Mouse (Mus musculus) kidney, embryonic 15.5 days (tissue): ENCODE measurements at regions not wholly inside any gene's neighbourhood (a gene's known extent, or its start where the extent isn't known, plus 50 kb on each side); places are given as distances from the start of the nearest gene placed in this dataset.
A peak's percentile ranks its signal among the peaks of the same experiment; 100 is the strongest.
"Not testable (repeated sequence)": the region's sequence is repeated elsewhere in the genome, so short reads cannot be mapped to it uniquely, and the experiment has no call there.

Experiments
- ATAC-seq: fragments of 200-750 bp; cut with Nextera tagmentation; replicated peaks from 2 replicates; pipeline ENCODE4 v1.8.0; 2017; ENCODE audit warnings: moderate TSS enrichment; ENCODE audit not compliant: low FRiP score
- H3K27ac ChIP-seq: fragments of 300-500 bp; sonication (generic); 2 replicates; pipeline ENCODE4 v1.5.1; 2015; ENCODE audit warnings: mild to moderate bottlenecking, inconsistent platforms
- H3K27me3 ChIP-seq: fragments of 300-500 bp; sonication (generic); 2 replicates; pipeline ENCODE4 v1.6.1; 2015; ENCODE audit warnings: inconsistent platforms
- H3K36me3 ChIP-seq: fragments of 300-500 bp; sonication (generic); 2 replicates; pipeline ENCODE4 v1.6.1; 2015; ENCODE audit warnings: inconsistent platforms
- H3K4me1 ChIP-seq: fragments of 300-500 bp; sonication (generic); 2 replicates; pipeline ENCODE4 v1.6.1; 2015; ENCODE audit warnings: inconsistent platforms
- H3K4me2 ChIP-seq: fragments of 300-500 bp; sonication (generic); 2 replicates; pipeline ENCODE4 v1.6.1; 2015; ENCODE audit warnings: moderate library complexity, mild to moderate bottlenecking, inconsistent platforms
- H3K4me3 ChIP-seq: fragments of 300-500 bp; sonication (generic); replicated peaks from 2 replicates; pipeline ENCODE4 v1.5.1; 2015; ENCODE audit warnings: mild to moderate bottlenecking, inconsistent platforms
- H3K9ac ChIP-seq: fragments of 300-500 bp; sonication (generic); 2 replicates; pipeline ENCODE4 v1.6.1; 2015; ENCODE audit warnings: mild to moderate bottlenecking, inconsistent platforms
- H3K9me3 ChIP-seq: fragments of 300-500 bp; sonication (generic); replicated peaks from 2 replicates; pipeline ENCODE4 v1.6.1; 2016; ENCODE audit warnings: inconsistent platforms
- WGBS: fragments of 180-500 bp; shearing (Covaris S2); methylation state at CpG from one replicate; pipeline ENCODE4 v1.1.7; 2015; ENCODE audit warnings: mixed read lengths; 5-methylcytosine and 5-hydroxymethylcytosine counted together

DNA sequence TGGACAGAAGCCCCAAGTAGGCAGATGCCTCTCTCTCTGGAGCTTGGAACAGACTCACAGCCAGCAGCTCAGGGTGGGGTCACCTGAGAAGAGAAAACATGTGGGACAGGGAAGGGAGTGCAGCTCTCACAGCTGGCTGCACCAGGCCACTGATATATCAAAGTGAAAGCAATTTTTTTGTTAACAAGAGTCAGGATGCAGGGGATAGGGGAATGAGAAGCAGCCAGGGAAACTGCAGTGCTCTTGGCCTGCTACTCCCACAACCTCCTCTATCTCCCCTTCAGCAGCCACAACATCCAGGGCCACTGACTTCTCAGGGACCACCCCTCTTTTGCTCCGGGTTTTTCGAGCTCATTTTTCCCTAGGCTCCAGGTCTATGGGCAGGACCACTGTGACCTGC, 117.5 kb upstream of the Gm11146 start:
- peak; percentile 74; the same call in 1 of the 2 replicates for ATAC-seq
- H3K9ac ChIP-seq: no peak overlapping the region
- H3K27ac ChIP-seq: no peak overlapping the region
- H3K36me3 ChIP-seq: no peaks in the 10 kb centered on the region
- H3K4me2 ChIP-seq: no peak overlapping the region
- no peaks in the 10 kb centered on the region for H3K27me3 ChIP-seq
- H3K9me3 ChIP-seq: peaks cover 7% of the 10 kb centered on the region
- H3K4me3 ChIP-seq: no peak overlapping the region
- H3K4me1 ChIP-seq: no peaks in the 10 kb centered on the region
- WGBS: 33% methylated on average over 2 of the region's 2 CpGs

GRCm38 (mm10) chr16:77717766-77718165, 115.9 kb upstream of the Gm11146 start:
- H3K27ac ChIP-seq, H3K4me3 ChIP-seq, H3K27me3 ChIP-seq, H3K4me1 ChIP-seq, H3K9me3 ChIP-seq, H3K4me2 ChIP-seq, H3K36me3 ChIP-seq, H3K9ac ChIP-seq, ATAC-seq: not testable (repeated sequence)
- 94% methylated on average over 3 of the region's 3 CpGs for WGBS

GRCm38 (mm10) chr16:77704726-77705125, 102.8 kb upstream of the Gm11146 start:
- no peak overlapping the region for H3K9ac ChIP-seq
- H3K4me1 ChIP-seq: no peaks in the 10 kb centered on the region
- H3K4me2 ChIP-seq: no peak overlapping the region
- H3K4me3 ChIP-seq: no peak overlapping the region
- H3K27ac ChIP-seq: no peak overlapping the region
- no peak for ATAC-seq
- no peaks in the 10 kb centered on the region for H3K9me3 ChIP-seq
- H3K36me3 ChIP-seq: no peaks in the 10 kb centered on the region
- H3K27me3 ChIP-seq: no peaks in the 10 kb centered on the region
- WGBS: 79% methylated on average over 6 of the region's 6 CpGs

DNA sequence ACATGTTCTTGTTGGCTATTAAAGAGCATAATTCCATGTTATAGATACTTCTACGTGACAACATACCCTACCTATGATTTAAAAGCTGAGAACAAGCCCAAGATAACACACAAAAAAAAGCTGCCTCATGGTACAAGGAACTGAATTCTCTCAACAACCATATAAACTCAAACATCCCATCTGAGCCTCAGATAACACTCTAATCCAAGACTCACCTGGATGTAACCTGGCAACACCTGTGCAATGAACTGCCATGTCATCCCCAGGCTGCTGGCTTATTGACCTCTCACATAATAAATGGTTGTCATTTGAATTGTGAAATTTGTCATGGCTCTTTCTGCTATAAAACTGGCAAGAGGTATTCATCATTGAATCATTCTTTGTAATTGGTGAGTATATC, 93.5 kb upstream of the Gm11146 start:
- 81% methylated on average over 1 of the region's 1 CpGs for WGBS
- H3K4me1 ChIP-seq: no peaks in the 10 kb centered on the region
- no peak overlapping the region for H3K9ac ChIP-seq

GRCm38 (mm10) chr16:77687056-77687839, 85.4 kb upstream of the Gm11146 start:
- 89% methylated on average over 4 of the region's 4 CpGs for WGBS
- no peaks in the 10 kb centered on the region for H3K27me3 ChIP-seq
- no peak overlapping the region for H3K4me2 ChIP-seq
- no peaks in the 10 kb centered on the region for H3K36me3 ChIP-seq
- H3K27ac ChIP-seq: no peak overlapping the region
- H3K9me3 ChIP-seq: no peaks in the 10 kb centered on the region
- ATAC-seq: no peak
- no peak overlapping the region for H3K4me3 ChIP-seq
- H3K4me1 ChIP-seq: no peaks in the 10 kb centered on the region
- H3K9ac ChIP-seq: no peak overlapping the region

More for the DNA sequence above, 93.5 kb upstream of the Gm11146 start:
- H3K27me3 ChIP-seq: no peaks in the 10 kb centered on the region
- no peak overlapping the region for H3K4me2 ChIP-seq
- H3K36me3 ChIP-seq: no peaks in the 10 kb centered on the region
- no peak overlapping the region for H3K4me3 ChIP-seq
- ATAC-seq: no peak
- H3K27ac ChIP-seq: no peak overlapping the region
- no peaks in the 10 kb centered on the region for H3K9me3 ChIP-seq

DNA sequence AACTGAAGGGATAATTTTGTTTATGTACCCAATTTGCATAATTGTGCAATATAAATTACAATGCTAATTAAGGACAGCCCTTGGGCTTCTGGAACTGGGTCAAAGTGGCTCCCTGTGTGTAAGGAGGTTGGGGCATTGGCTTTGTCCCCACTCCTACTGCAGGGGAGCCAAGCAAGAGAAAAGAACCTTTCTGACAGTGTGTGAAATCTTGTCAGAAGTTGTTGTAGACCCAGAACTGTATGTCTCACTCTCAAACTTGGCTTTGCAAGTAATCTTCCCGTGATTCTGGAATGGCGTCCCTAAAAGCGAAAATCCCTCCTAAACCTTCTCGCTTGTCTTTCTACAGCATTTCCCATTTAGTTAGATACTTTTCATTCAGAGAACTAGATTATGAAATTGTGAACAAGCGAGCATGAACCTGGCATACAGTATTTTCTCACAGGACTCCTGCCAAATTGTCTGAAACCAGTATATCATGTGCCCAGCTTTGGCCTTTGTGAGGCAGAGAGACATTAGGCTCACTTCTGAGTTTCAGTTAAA, 83.8 kb upstream of the Gm11146 start:
- no peaks in the 10 kb centered on the region for H3K9me3 ChIP-seq
- no peak overlapping the region for H3K4me2 ChIP-seq
- no peak for ATAC-seq
- H3K27ac ChIP-seq: no peak overlapping the region
- H3K4me1 ChIP-seq: no peaks in the 10 kb centered on the region
- H3K27me3 ChIP-seq: no peaks in the 10 kb centered on the region
- H3K4me3 ChIP-seq: no peak overlapping the region
- WGBS: 92% methylated on average over 5 of the region's 5 CpGs
- H3K9ac ChIP-seq: no peak overlapping the region
- no peaks in the 10 kb centered on the region for H3K36me3 ChIP-seq

DNA sequence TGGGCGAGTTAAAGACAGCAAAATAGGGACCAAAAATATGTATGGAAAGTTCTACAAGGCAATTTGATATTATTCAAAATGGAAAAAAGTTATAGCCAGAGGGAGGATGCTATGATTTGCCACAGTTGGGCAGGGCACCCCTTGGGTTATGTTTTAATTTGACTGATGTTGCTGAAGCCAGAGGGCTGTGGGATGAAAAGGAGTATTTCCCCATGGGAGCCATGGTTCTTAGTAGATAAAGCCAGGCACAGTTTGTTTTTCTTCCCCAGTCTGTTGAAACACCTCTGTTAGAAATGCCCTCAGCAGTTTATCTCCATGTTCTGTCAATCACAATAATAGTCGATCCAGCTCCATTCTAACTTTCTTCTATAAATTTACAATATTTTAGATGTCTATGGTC, 82.6 kb upstream of the Gm11146 start:
- no peak overlapping the region for H3K27ac ChIP-seq
- WGBS: 72% methylated on average over 2 of the region's 2 CpGs

GRCm38 (mm10) chr16:77679234-77679633, 77.3 kb upstream of the Gm11146 start:
- H3K27ac ChIP-seq: no peak overlapping the region
- no peaks in the 10 kb centered on the region for H3K4me1 ChIP-seq
- no peak for ATAC-seq
- no peaks in the 10 kb centered on the region for H3K36me3 ChIP-seq
- 83% methylated on average over 2 of the region's 2 CpGs for WGBS
- H3K9ac ChIP-seq: no peak overlapping the region
- no peaks in the 10 kb centered on the region for H3K27me3 ChIP-seq
- H3K9me3 ChIP-seq: no peaks in the 10 kb centered on the region
- H3K4me3 ChIP-seq: no peak overlapping the region
- no peak overlapping the region for H3K4me2 ChIP-seq

More for the DNA sequence above, 82.6 kb upstream of the Gm11146 start:
- Histone ChIP-seq H3K9ac (no peak overlapping the region), H3K4me2 (no peak overlapping the region), H3K4me3 (no peak overlapping the region), H3K4me1 (no peaks in the 10 kb centered on the region), H3K36me3 (no peaks in the 10 kb centered on the region), H3K9me3 (no peaks in the 10 kb centered on the region), H3K27me3 (no peaks in the 10 kb centered on the region)
- ATAC-seq: no peak

GRCm38 (mm10) chr16:77676805-77677204, 74.9 kb upstream of the Gm11146 start:
- Histone ChIP-seq H3K4me2 (no peak overlapping the region), H3K9me3 (no peaks in the 10 kb centered on the region), H3K27ac (no peak overlapping the region), H3K9ac (no peak overlapping the region), H3K36me3 (no peaks in the 10 kb centered on the region), H3K4me1 (no peaks in the 10 kb centered on the region), H3K4me3 (no peak overlapping the region), H3K27me3 (no peaks in the 10 kb centered on the region)
- no peak for ATAC-seq
- 90% methylated on average over 2 of the region's 2 CpGs for WGBS

- H3K36me3 ChIP-seq: no peaks in the 10 kb centered on the region
- H3K4me1 ChIP-seq: no peaks in the 10 kb centered on the region
- no peak overlapping the region for H3K27ac ChIP-seq
- 52% methylated on average over 6 of the region's 6 CpGs for WGBS
- no peak for ATAC-seq
- no peak overlapping the region for H3K4me3 ChIP-seq
- no peak overlapping the region for H3K9ac ChIP-seq
- H3K4me2 ChIP-seq: no peak overlapping the region
- no peaks in the 10 kb centered on the region for H3K27me3 ChIP-seq
- H3K9me3 ChIP-seq: no peaks in the 10 kb centered on the region
These were observed 74.1 kb upstream of the Gm11146 start for GRCm38 (mm10) chr16:77675885-77676597.

DNA sequence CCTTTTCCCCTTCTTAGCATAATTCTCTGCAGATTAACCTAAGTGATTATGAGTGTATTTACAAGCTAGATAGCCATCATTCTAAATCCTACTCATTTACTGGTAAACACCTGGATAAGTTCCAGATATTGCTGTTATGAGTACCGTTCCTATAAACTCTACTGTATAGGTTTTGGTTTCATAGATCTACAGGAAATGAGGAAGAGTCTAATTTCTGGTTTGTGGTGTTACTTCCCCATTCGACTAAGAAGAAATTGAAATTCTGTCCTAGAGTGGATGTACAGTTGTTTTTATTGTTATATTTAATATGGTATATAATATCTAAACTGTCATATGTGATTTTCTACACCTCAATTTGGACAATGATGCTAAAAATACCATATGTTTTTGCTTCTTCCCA, 69.4 kb upstream of the Gm11146 start:
- Histone ChIP-seq H3K27me3 (no peaks in the 10 kb centered on the region), H3K9ac (no peak overlapping the region), H3K36me3 (no peaks in the 10 kb centered on the region), H3K4me3 (no peak overlapping the region), H3K4me2 (no peak overlapping the region), H3K27ac (no peak overlapping the region), H3K4me1 (no peaks in the 10 kb centered on the region), H3K9me3 (no peaks in the 10 kb centered on the region)
- 92% methylated on average over 2 of the region's 2 CpGs for WGBS
- ATAC-seq: no peak

DNA sequence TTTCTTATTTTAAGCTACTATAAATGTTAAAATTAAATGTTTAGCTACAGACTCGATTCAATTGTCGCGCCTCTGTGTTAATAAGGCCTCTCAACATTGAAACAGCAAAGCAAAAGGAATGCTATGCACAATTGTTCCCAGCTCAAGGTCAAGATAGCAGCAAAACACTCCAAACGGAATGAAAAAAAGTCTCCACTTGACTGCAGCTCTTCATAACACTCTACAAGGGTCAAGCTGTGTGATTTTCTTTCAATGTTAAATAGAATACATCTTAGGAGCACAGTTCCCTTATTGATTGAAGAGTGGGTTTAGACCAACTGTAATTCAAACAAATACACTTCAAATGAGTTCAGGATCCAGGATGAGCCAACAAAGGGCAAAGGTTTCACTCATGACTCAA, 63.9 kb upstream of the Gm11146 start:
- WGBS: 91% methylated on average over 4 of the region's 4 CpGs
- no peak for ATAC-seq
- peaks cover 9% of the 10 kb centered on the region for H3K4me1 ChIP-seq
- H3K4me2 ChIP-seq: no peak overlapping the region
- no peak overlapping the region for H3K9ac ChIP-seq
- no peaks in the 10 kb centered on the region for H3K27me3 ChIP-seq
- H3K36me3 ChIP-seq: no peaks in the 10 kb centered on the region
- no peak overlapping the region for H3K27ac ChIP-seq
- H3K4me3 ChIP-seq: no peak overlapping the region
- H3K9me3 ChIP-seq: no peaks in the 10 kb centered on the region
